Mouse (Mus musculus): ENCODE data around the gene Mfap4.

GRCm38 (mm10) chr11:61529268-61529713, 44.1 kb downstream of the Mfap4 start:
- no peak for TF ChIP-seq CTCF (IDR thresholded peaks at IDR 0.05; ENCODE audit: low read depth)
- TF ChIP-seq EP300 (optimal IDR thresholded peaks at IDR 0.05), result no peak

Measured in stomach, postnatal 0 days (tissue).